Mouse (Mus musculus) left cerebral cortex, adult 11 months (tissue): ENCODE data around the gene Kctd3.
A peak's percentile ranks its signal among the peaks of the same experiment; 100 is the strongest.

Experiments
- DNase-seq: peaks from one replicate; pipeline ENCODE4 v3.0.0; 2022; ENCODE audit warnings: low spot score

The Kctd3 gene

DNA sequence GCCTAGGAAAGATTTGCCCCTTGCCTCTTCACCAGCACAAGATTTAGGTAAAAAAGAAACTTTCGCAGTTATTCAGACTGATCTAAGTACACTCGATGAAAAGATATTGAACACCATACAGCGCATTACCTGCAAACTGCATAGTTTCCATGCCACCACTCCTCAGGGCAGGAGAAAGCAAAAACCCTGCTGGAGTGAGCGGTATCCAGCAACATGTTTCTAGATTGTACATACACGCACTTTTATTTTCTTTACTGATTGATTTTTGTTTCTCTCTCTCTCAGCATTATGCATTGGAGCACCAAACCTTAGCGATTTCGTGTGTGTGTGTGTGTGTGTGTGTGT, 311 bp upstream of the Kctd3 start:
- no peak for DNase-seq

DNA sequence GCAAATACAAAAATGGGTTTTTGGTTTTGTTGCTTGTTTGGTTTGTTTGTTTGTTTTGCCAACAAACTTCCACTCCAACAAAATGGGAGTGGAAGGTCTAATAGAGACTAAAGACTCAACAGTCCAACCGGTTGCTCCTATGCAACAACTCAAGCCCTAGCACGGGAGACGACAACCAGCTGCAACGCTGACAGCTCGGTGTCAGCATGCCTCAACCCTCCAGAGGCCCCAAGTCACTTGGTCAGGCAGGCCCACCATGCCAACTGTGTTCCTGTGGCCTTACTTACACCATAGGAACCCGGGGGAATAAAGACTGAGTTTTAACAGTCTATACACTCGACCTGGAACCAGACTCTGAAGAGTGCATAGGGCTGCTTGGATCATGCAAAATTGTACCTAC, 815 bp downstream of the Kctd3 start:
- DNase-seq, result no peak

DNA sequence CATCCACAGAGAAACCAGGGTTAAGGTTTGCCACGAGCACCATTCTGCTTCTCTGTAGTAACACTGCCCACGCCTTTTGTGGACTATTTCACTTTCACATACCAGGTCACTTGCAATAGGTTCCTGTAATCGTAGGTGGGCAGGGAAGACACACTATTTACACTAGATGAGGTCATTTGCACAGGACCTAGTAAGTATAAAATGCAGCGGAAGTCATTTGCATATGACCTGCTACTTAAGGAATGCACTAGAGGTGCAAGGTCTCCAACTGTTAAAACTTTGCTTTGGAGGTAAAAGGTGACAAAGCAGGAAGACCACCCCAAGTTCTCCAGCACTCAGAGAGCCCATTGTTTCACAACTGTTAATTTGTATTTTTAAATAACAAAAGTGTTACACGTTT, 1.4 kb downstream of the Kctd3 start:
- no peak for DNase-seq

GRCm38 (mm10) chr1:189004774-189005173, 2.9 kb downstream of the Kctd3 start:
- no peak for DNase-seq

DNA sequence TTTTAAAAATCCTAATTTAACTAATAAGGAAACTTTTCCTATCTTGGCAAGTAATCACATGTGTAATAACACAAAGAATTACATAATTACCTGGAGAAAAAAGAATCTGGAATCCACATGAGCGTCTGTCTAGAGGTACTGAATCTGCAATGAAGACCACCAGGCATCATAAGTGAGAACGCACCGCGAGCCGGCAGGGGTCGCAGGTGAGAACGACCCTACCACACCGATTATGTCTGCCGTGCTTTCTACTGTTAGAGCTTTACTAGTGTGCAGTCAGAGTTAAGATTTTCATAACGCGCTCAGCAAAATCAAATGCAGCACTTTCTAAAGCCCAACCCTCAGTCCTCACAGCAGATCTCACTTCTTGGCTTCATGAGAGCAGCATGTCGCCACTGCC, 5.8 kb downstream of the Kctd3 start:
- no peak for DNase-seq

DNA sequence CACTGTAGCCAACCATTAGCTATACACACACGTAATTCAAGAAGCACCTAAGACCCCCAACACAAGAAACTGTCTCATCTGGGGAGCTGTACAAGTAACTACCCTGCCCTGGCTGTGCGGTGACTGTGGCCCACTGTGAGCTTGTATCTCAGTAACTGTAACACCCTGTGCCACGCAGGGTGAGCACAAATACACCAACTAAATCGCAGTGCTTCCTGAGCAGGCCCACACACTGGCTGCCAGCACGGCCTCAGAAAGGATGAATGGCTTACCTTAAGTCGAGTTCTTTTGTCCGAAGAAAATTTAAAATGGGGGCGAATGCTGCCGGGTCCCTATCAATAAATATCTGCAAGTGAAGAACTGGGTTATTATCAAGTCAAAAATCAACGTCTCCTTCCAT, 7.7 kb downstream of the Kctd3 start:
- DNase-seq, result no peak

DNA sequence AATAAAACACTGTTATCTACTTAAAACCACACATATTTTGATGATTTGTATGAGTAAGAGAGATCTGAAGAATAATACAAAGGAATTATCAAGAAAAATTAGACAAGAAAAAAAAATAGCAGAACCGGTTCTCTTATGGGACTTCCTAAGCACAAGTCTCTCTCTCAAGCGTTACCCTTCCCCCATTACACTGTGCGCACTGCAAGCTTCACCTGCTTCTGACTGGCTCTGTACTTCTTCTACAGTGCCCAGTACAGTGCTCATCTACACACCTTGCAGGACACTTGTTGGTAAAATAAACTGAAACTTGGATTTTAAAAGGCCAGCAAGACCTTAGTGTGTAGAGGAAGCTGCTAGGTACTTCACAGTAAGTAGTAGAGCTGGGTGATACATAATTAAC, 9.7 kb downstream of the Kctd3 start:
- DNase-seq, result no peak

DNA sequence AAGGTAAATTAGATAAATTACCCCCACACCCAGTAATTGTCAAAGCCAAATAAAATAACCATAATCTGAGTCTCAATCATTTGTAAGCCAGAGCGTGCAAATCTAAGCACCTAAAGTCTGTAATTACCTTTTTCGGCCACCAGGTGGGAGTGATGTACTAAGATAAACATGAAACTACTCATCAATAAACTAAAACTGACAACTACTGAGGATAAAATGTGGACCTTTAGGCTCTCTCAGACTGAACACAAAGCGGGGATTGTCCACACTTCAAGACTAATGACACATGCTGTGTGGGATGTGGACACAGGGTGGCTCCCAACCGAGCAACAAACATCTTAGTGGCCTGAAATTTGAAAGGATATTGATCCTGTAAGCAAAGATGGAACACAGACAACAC, 14.4 kb downstream of the Kctd3 start:
- DNase-seq, result peak; percentile 56

- peak; percentile 21 for DNase-seq
These were observed 27.6 kb downstream of the Kctd3 start for GRCm38 (mm10) chr1:188980050-188980449.

DNA sequence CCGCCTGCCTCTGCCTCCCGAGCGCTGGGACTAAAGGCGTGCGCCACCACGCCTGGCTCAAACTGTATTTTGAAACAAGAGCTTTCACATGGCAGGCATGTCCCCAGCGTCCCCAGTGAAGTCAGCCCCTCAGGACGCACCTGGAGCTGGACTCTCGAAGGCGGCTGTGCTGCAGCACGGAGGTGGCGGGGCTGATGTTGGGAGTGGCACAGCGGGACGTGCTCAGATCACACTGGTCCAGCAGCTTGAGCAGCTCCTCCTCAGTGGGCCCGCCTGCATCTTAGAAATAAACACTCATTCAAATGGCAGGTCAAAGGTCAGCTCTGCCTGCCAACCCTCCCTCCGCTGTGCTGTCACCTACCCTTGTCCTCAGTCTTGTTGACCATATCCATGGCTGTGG, 33.7 kb downstream of the Kctd3 start:
- no peak for DNase-seq

- no peak for DNase-seq
These were observed 34.6 kb downstream of the Kctd3 start for GRCm38 (mm10) chr1:188973078-188973477.

GRCm38 (mm10) chr1:188952501-188952900, 55.1 kb downstream of the Kctd3 start:
- DNase-seq, result no peak

- DNase-seq, result no peak
These were observed 56.5 kb downstream of the Kctd3 start for GRCm38 (mm10) chr1:188951091-188951490.

- no peak for DNase-seq
These were observed 59.4 kb downstream of the Kctd3 start for GRCm38 (mm10) chr1:188948276-188948675.

DNA sequence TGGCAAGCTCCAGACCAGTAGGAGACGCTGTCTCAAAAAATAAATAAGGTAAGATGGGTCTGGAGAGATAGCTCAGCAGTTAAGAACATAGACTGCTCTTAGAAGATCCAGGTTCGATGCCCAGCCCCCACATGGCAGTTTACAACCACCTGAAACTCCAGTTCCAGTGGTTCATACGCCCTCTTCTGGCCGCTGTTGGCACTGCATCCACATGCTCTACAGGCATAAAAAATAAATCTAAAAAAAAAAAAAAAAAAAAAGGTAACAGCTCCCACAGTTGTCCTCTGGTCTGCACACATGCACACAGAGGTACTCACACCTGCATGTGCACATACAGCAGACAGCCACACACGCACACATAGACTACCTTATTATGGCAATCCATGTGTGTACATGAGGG, 59.8 kb downstream of the Kctd3 start:
- no peak for DNase-seq

GRCm38 (mm10) chr1:188946849-188947248, 60.8 kb downstream of the Kctd3 start:
- DNase-seq, result no peak

- DNase-seq, result no peak
These were observed 62.3 kb downstream of the Kctd3 start for GRCm38 (mm10) chr1:188945326-188945725.

- no peak for DNase-seq
These were observed 70.3 kb downstream of the Kctd3 start for GRCm38 (mm10) chr1:188937246-188937780.
